Mouse (Mus musculus): ENCODE measurements around the gene Mypop.

DNA sequence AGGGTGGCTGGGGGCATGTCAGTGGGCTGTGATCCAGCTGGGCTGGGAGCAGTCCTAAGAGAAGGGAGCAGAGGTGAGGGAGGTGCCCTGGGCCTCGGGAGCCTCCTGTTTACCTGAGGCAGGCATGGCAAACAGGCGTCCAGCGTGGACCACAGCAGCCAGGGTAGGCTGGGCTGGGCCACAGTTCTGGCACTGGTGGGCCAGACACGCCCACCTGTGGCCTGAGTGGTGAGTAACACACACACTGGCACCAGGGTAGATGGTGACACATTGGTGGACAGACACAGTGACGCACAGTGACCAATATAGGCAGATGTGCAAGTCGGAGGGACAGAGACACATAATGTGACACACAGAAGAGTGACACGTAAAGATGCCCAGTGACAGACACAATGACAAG is 19.5 kb downstream of the Mypop start:
- TF ChIP-seq GATA1 (IDR thresholded peaks at IDR 0.05; ENCODE audit: low read length) (no peak), TAL1 (IDR thresholded peaks at IDR 0.05; ENCODE audit: low read length) (no peak)

Data from erythroblast, embryonic 14.5 days (primary cell).